Mouse (Mus musculus) layer of hippocampus, postnatal 14 days (tissue): ENCODE data around the gene Cfap45. TPM values are rescaled to one million over a fixed set of nuclear protein-coding genes. Genes with fewer than 3 reads are reported as not detected.

ENCODE experiments used
- DNase-seq, 2 experiments: peaks; one replicate each; pipeline ENCODE4 v3.0.0; 2021 to 2022; ENCODE audit warnings: low spot score in 2 of 2, mixed read lengths in 1 of 2
- total RNA-seq, 2 experiments: library from RNA; stranded (reverse); gene quantifications; 2 replicates each; pipeline ENCODE4 v1.2.3; 2021

The Cfap45 gene
- total RNA-seq, 2 experiments from 2014 or later = 2.7 to 4.4 TPM

DNA sequence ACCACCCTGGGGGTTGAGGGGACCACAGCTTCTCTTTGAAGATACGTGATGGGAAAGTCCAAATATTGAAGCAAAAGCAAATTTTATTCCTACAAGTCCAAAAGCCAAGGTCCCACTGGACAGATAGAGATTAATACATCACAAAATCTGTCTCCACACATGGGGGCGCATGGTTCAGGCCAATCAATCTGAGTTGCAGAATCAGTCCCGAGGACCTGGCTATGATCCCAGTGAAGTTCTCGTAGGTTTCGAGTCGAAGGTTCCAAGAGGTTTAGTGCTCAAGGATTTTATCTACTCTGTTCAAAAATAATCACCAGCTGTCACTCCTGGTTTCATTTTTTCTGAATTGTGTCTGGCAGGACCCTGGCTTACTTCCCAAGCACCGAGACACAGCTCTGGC lies 30.4 kb downstream of the Cfap45 start:
- DNase-seq = no peak

DNA sequence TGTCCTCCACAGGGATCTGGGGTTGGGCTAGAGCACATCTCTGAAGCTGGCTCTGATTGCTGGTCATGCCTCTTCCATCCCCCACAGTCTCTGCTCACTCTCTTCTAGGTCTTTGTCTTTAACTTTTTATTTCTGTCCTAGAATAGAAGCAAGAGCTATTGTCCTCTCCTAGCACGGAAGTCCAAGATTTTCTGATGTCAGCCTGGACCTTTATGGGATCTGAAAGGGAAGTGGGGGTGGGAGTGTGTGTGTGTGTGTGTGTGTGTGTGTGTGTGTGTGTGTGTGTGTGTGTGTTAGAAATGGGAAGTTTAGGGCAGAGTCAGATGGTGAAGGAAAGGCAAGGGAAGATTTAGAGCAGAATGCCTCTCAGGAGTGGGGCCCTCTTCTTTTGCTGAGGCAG lies 32.0 kb downstream of the Cfap45 start:
- DNase-seq = no peak

DNA sequence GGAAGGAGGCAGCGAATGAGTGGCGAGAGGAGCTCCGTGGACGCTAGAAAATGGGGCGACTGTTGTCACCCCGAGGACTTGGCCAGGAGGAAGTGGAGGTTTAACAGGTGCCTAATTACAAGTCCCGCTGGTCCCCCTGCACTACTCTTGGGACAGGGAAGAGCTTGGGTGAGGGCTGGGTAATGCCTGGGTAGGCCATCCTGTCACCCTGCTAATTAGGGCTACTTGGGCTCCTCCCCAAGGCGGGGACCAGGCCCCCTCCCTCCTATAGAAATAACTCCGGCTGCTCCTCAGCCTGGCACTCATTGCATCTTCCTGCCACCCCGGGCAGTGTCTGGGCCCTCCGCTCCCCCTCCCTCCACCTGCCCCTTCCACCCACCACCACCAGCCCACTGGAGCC lies 35.0 kb downstream of the Cfap45 start, which contains the start of gene Vsig8:
TSS of gene Vsig8 (plus strand) at position 301 of the 400 bp plus-strand sequence.
- no peak for DNase-seq

DNA sequence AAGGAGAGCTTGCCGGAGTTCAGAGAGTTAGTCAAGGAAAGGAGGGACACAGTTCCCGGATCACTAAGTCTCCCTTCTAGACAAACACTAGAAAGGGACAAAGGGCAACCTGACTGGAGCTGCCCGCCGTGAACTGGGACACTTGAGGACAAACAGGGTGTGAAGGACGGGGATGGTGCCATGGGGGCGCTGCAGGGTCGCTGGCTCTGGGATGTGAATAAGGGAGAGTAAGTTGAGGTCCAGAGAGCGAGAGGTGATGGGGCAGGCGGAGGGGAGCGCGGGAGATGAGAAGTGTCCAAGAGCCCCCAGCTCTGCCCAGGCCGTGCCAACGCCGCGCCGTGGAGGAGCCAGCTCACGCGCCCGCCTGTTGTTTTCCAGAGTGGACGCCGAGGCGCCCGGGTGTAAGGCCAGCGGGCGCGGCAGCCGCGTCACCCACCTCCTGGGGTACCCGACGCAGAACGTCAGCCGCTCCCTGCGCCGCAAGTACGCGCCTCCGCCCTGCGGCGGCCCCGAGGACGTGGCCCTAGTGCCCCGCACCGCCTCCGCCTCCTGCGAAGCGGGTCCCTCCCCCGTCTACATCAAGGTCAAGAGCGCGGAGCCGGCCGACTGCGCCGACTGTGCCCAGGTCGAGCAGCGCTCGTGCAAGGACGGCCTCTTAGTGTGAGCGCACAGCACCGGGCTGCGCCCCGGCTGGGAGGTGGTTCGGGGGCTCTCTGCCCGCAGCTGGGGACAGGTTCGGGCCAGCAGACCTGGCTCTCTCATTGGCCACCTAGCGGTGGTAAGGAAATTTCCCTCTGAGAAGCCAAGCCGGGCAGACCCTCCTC lies 42.3 kb downstream of the Cfap45 start:
- peak; percentile 55 to 63 for DNase-seq

DNA sequence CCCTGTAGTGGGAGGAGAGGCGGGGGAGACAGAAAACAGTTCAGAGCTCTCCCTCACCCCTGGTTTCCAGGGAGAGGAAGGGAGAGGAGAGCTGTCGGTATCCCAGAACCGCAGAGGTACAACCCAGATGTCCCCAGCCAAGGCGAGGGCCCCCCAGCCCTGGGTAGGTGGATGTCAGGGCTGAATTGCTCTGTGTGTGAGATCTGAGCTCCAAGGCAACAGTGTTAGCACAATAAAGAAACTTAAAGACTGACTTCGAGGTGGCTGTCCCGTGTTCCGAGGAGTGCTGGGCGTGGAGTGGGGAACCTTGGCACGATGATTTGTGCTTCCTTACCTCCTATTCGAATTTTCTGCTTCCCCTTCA lies 42.8 kb downstream of the Cfap45 start:
- DNase-seq = no peak

- DNase-seq = no peak
Observed at GRCm38 (mm10) chr1:172566131-172566530, 45.5 kb downstream of the Cfap45 start.

- no peak for DNase-seq
Observed at GRCm38 (mm10) chr1:172567758-172568157, 47.2 kb downstream of the Cfap45 start.

DNA sequence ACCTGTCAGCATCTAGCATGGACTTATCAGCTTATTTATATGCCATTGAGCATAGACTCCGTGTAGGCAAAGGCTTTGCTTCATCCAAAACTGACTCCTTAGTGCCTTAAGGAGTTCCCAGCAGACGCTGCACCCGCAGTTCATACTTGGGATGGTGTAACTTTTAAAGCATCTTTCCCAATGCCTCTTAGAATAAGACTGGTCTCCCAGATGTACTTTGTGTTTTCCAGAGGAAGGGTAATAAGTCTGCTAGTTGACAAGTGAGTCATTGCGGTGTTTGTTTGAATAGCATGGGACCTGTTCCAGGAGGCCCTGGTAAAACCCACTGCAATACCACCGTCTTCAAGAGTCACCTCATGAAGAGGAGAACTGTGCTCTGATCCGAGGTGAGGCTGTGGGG lies 59.5 kb downstream of the Cfap45 start:
- DNase-seq = no peak

GRCm38 (mm10) chr1:172582436-172582835 lies 61.8 kb downstream of the Cfap45 start:
- DNase-seq = no peak

DNA sequence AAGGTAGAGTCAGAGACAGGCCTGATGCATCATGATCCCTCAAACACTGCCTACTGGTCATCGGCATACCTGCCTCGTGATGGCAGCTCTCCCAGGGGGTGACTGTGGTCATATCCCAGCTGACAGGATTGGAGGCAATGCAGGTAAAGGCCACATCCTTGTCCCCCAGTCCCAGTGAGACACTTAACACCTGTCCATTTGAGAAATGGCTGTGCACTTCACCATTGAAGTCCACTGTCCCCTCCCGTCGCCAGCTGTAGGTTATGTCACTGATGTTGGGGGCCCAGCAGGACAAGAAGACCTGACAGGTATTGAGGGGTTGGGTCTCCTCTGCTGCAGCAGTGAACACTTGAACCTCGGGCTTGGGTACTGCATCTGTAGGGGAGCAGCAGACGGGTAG lies 63.7 kb downstream of the Cfap45 start:
- DNase-seq = no peak

DNA sequence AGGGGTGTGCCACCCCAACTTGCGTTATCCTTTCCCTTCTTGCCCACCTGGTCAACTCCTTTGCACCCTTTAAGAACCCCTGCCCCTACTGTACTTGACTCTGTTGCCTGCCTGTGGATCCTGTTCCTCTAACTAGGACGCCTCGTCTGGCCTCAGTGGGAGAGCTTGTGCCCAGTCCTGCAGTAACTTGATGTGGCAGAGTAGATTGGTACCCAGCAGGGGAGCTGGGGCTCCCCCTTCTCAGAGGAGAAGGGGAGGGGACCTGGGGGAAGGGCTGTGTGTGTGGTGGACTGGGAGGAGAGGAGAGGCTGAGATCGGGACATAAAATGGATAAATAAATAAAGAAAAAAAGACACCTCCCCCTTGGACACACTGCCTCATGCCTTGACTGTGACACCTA lies 64.4 kb downstream of the Cfap45 start:
- no peak for DNase-seq

DNA sequence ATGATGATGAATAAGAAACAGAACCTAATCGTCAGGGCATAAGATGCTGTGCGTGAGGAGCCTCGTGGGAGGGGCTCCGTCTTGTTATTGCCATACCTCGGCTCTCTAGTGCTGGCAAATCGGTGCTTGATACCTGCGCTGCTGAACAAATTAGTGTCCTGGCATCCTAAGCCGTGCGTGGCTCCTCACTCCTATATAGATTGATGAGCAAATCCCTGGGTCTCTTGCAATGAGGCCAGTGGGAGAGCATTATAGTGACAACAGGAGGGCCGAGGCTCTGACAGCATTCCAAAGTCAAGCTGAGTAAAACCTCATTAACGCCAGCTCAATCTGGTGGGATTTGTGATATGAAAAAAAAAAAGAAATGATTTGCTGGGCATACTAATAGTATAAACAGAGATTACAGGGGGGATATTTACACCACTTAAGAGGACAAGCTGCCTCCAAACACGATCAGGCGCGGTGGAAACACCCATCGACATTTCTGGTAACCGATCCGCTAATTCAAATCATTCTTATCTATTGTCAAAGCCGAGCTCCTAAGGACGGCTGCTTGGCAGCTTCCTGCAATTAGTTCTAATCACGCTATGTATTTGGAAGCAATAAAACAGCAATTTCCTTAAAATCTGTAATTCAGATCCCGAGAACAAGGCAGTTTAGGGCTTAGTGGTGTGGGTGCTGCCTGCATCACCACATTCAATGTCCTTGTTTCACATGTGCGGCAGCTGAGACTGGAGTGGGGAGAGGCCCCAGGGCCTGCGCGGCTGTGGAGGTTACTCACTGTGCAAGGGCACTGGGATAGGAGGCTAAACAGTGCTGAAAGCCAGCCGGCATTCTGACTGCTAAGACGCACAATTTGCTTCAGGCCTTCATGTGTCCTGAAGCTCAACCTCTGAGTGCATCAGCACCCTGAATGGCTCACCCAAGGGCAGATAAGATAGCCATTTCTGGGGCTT lies 65.3 kb downstream of the Cfap45 start:
- peak in 1 of 2 experiments; percentile 13 for DNase-seq

DNA sequence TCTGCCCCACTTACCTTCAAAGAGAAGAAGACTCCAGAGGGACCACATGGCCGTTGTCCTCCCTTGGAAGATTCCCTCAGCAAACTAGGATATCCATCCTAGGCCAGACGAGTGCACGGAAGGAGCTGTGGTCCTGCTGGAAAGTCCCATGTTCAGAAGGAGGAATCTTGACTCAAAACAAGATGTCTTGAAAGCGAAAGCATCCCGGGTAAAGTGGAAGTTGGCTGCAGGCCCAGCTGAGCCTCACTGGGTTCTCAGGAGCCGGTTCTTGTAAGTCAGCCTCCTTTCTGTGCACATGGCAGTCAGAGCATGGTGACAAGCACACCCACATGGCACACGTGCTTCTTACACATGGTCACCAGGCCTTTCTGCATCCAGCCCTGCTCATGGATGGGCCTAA lies 69.8 kb downstream of the Cfap45 start, which contains the start of gene Slamf8:
TSS of gene Slamf8 (minus strand) at position 184 of the 400 bp plus-strand sequence.
- peak in 1 of 2 experiments; percentile 14 for DNase-seq

DNA sequence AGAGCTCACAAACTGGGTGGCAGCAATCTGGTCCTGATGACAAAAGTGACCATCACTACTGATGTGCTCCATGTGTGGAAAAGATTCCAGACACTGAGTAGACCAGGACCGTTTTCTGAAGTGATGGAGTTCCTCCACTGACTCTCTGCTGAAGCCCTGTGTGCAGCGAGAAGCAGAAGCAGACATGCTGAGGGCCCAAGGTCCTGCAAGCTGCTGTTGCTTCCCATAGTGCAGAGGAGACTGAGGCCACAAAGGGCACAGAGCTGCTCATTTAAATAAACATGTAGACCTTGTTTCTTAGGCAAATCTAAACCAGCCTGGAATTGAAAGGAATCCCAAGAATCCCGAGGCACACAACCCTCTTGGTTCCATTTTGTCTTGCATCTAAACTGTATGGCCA lies 72.7 kb downstream of the Cfap45 start:
- DNase-seq = no peak

DNA sequence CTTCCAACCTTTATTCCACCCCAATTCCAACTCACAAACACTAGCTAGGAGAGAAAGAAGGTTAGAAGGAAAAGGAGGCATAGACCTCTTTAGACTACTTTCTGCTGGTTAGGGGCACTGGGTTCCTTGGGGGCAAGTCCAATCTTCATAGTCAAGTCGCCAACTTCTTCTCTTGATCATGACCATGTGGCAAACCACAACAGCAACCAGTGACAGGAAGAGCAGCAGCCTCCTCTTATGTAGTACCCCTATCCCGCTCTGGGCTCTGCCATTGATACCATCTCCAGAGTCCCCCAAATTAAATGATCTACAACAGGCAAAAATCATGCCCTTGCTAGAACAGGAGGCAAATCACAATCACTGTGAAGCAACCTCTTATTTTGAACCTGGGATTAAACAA lies 73.4 kb downstream of the Cfap45 start:
- no peak for DNase-seq

DNA sequence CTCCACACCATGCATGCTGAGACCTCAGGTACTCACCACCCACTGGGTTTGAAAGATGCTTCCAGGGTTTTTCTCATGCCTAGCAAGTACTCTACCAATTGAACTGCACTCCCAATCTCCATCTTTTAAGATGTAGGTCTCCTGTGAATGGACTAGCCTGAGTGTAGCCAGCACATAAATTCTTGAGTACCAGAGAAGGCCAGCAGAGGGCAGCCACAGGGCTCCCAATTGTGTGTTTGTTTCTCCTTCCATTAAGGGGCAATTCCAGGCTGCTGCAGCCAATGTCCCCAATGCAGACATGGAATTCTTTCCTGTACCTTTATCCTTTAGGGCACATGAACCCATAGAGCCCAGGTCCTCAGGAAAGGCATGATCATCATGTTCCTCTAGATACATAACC lies 73.9 kb downstream of the Cfap45 start:
- DNase-seq = peak; percentile 49 to 57

Other genes starting within 250 kb of the Cfap45 start
- 100 to 1,000 TPM; 610 to 641 TPM for gene Atp1a2, start 222.7 kb upstream of the Cfap45 start, total RNA-seq
- 10 to 100 TPM; 37.4 to 50.1 TPM for gene Kcnj9, start 191.5 kb upstream of the Cfap45 start, total RNA-seq
- gene Kcnj10, start 179.6 kb upstream of the Cfap45 start, total RNA-seq = 100 to 1,000 TPM; 101 to 106 TPM
- gene Pigm, start 144.3 kb upstream of the Cfap45 start, total RNA-seq = 1 to 10 TPM; 8.9 to 9.5 TPM
- not detected for gene Slamf9, start 45.4 kb upstream of the Cfap45 start, total RNA-seq
- 1 to 10 TPM; 7.2 to 8.9 TPM for gene Igsf9, start 39.0 kb upstream of the Cfap45 start, total RNA-seq
- gene Tagln2, start 20.8 kb upstream of the Cfap45 start, total RNA-seq = 10 to 100 TPM; 14.1 to 15.6 TPM
- gene Vsig8, start 35.1 kb downstream of the Cfap45 start, total RNA-seq = under 1 TPM; 0.71 to 0.74 TPM
- not detected for gene Slamf8, start 69.8 kb downstream of the Cfap45 start, total RNA-seq
- not detected for gene Fcrl6, start 81.8 kb downstream of the Cfap45 start, total RNA-seq
- 1 to 10 TPM; 5.2 to 7.0 TPM for gene Dusp23, start 112.2 kb downstream of the Cfap45 start, total RNA-seq
- gene Crp, start 177.3 kb downstream of the Cfap45 start, total RNA-seq = not detected